Mouse (Mus musculus) lung, postnatal 0 days (tissue): ENCODE measurements around the gene Gm49673. TPM values are rescaled to one million over a fixed set of nuclear protein-coding genes. Genes with fewer than 3 reads are reported as not detected.
"Not testable (repeated sequence)": the region's sequence is repeated elsewhere in the genome, so short reads cannot be mapped to it uniquely, and the experiment has no call there.

Experiments used
- ATAC-seq: fragments of 200-750 bp; cut with Nextera tagmentation; 2 replicates; pipeline ENCODE4 v1.8.0; 2017; ENCODE audit warnings: moderate library complexity
- DNase-seq: peaks from one replicate; pipeline ENCODE4 v3.0.0-alpha.2; 2016; ENCODE audit warnings: low spot score
- H3K27ac ChIP-seq: fragments of 300-500 bp; sonication (generic); 2 replicates; pipeline ENCODE4 v1.5.1; 2014; ENCODE audit warnings: antibody characterized with exemption, mild to moderate bottlenecking, low read length, mixed read lengths
- H3K27me3 ChIP-seq: fragments of 300-500 bp; sonication (generic); replicated peaks from 2 replicates; pipeline ENCODE4 v1.6.1; 2014; ENCODE audit warnings: low read length, mixed read lengths; ENCODE audit not compliant: insufficient read depth
- H3K36me3 ChIP-seq: fragments of 300-500 bp; sonication (generic); 2 replicates; pipeline ENCODE4 v1.6.1; 2014; ENCODE audit warnings: low read length, mixed read lengths; ENCODE audit not compliant: insufficient read depth
- H3K4me1 ChIP-seq: fragments of 300-500 bp; sonication (generic); 2 replicates; pipeline ENCODE4 v1.6.1; 2014; ENCODE audit warnings: antibody characterized with exemption, low read depth, low read length, mixed read lengths; ENCODE audit not compliant: insufficient read depth
- H3K4me2 ChIP-seq: fragments of 300-500 bp; sonication (generic); replicated peaks from 2 replicates; pipeline ENCODE4 v1.6.1; 2014; ENCODE audit warnings: low read depth, mild to moderate bottlenecking, low read length, moderate library complexity, mixed read lengths
- H3K4me3 ChIP-seq: fragments of 300-500 bp; sonication (generic); 2 replicates; pipeline ENCODE4 v1.5.1; 2014; ENCODE audit warnings: low read depth, low read length
- H3K9ac ChIP-seq: fragments of 300-500 bp; sonication (generic); replicated peaks from 2 replicates; pipeline ENCODE4 v1.6.1; 2014; ENCODE audit warnings: low read depth, mild to moderate bottlenecking
- H3K9me3 ChIP-seq: fragments of 300-500 bp; sonication (generic); 2 replicates; pipeline ENCODE4 v1.6.1; 2016; ENCODE audit warnings: low read length, mixed read lengths
- CTCF ChIP-seq: IDR thresholded peaks from 2 replicates; pipeline ENCODE4 v1.5.1; 2016; ENCODE audit warnings: antibody characterized with exemption, mild to moderate bottlenecking
- EP300 ChIP-seq: IDR thresholded peaks from 2 replicates; pipeline ENCODE4 v1.6.1; 2016; ENCODE audit warnings: antibody characterized with exemption, mild to moderate bottlenecking, control low read depth
- WGBS: fragments of 180-500 bp; shearing (Covaris S2); extraction: QIAGEN DNeasy Blood & Tissue Kit; methylation state at CpG from one replicate; pipeline ENCODE4 v1.1.7; 2014; 5-methylcytosine and 5-hydroxymethylcytosine counted together
- polyA plus RNA-seq: library from polyadenylated mRNA; unstranded; fragments of >200 nt; fragmentation: Nextera tagmentation; extraction: Ambion mirVana; gene quantifications from 2 replicates; pipeline ENCODE4 v1.2.1, GENCODE M21; 2015

Gm49673 gene
- polyA plus RNA-seq, 1 experiment from 2014 or later, result 0.13 TPM

GRCm38 (mm10) chr17:8171081-8171480 lies 23.5 kb upstream of the Gm49673 start:
- WGBS, result 34% methylated on average over 4 of the region's 4 CpGs

GRCm38 (mm10) chr17:8170331-8170730 lies 22.7 kb upstream of the Gm49673 start:
- TF ChIP-seq EP300 (no peak), CTCF (no peak)
- no peak overlapping the region for H3K4me3 ChIP-seq

More at GRCm38 (mm10) chr17:8171081-8171480, 23.5 kb upstream of the Gm49673 start:
- no peak overlapping the region for H3K4me3 ChIP-seq
- ATAC-seq (no peak), DNase-seq (no peak)
- no peaks in the 10 kb centered on the region for H3K9me3 ChIP-seq
- no peaks in the 10 kb centered on the region for H3K27me3 ChIP-seq
- no peak for TF ChIP-seq EP300
- TF ChIP-seq CTCF, result no peak
- H3K27ac ChIP-seq, result no peak overlapping the region
- no peak overlapping the region for H3K4me2 ChIP-seq
- no peaks in the 10 kb centered on the region for H3K4me1 ChIP-seq
- H3K36me3 ChIP-seq, result peaks cover 16% of the 10 kb centered on the region
- no peak overlapping the region for H3K9ac ChIP-seq

GRCm38 (mm10) chr17:8167436-8167835 lies 19.8 kb upstream of the Gm49673 start:
- not testable (repeated sequence) for H3K4me1 ChIP-seq, DNase-seq, H3K9ac ChIP-seq, H3K36me3 ChIP-seq, H3K27me3 ChIP-seq, H3K9me3 ChIP-seq, H3K4me2 ChIP-seq, H3K4me3 ChIP-seq, H3K27ac ChIP-seq, ATAC-seq
- WGBS, result 91% methylated on average over 4 of the region's 8 CpGs

More at GRCm38 (mm10) chr17:8170331-8170730, 22.7 kb upstream of the Gm49673 start:
- no peaks in the 10 kb centered on the region for H3K27me3 ChIP-seq
- H3K9me3 ChIP-seq, result no peaks in the 10 kb centered on the region
- ATAC-seq (no peak), DNase-seq (no peak)
- H3K27ac ChIP-seq, result no peak overlapping the region
- H3K4me1 ChIP-seq, result no peaks in the 10 kb centered on the region
- 79% methylated on average over 7 of the region's 7 CpGs for WGBS
- H3K9ac ChIP-seq, result no peak overlapping the region
- H3K36me3 ChIP-seq, result peaks cover 12% of the 10 kb centered on the region
- H3K4me2 ChIP-seq, result no peak overlapping the region

- H3K4me2 ChIP-seq, H3K9me3 ChIP-seq, H3K36me3 ChIP-seq, H3K27ac ChIP-seq, H3K4me1 ChIP-seq, ATAC-seq, H3K9ac ChIP-seq, DNase-seq, H3K27me3 ChIP-seq, H3K4me3 ChIP-seq: not testable (repeated sequence)
- 27% methylated on average over 2 of the region's 3 CpGs for WGBS
Observed at GRCm38 (mm10) chr17:8166454-8166853, 18.9 kb upstream of the Gm49673 start.

- not testable (repeated sequence) for ATAC-seq, H3K9ac ChIP-seq, H3K4me1 ChIP-seq, H3K27me3 ChIP-seq, H3K9me3 ChIP-seq, DNase-seq, H3K27ac ChIP-seq, H3K36me3 ChIP-seq
- WGBS, result under 1% methylated on average over 11 of the region's 11 CpGs
- Histone ChIP-seq H3K4me2 (peak overlapping the region; percentile 37), H3K4me3 (peak overlapping the region; percentile 43)
Observed at GRCm38 (mm10) chr17:8165977-8166376, 18.4 kb upstream of the Gm49673 start.

GRCm38 (mm10) chr17:8165608-8165945 lies 18.0 kb upstream of the Gm49673 start:
- H3K9me3 ChIP-seq, H3K36me3 ChIP-seq, H3K27ac ChIP-seq, ATAC-seq, H3K9ac ChIP-seq, H3K4me1 ChIP-seq, H3K27me3 ChIP-seq, DNase-seq: not testable (repeated sequence)
- WGBS, result under 1% methylated on average over 23 of the region's 42 CpGs
- Histone ChIP-seq H3K4me3 (peak overlapping the region; percentile 43), H3K4me2 (peak overlapping the region; percentile 37)

- ATAC-seq, result peak; percentile 98
- WGBS, result 2% methylated on average over 12 of the region's 55 CpGs
- peak; percentile 22 for DNase-seq
Observed at GRCm38 (mm10) chr17:8164701-8165607, 17.4 kb upstream of the Gm49673 start, which contains the start of gene Fgfr1op. TSS of gene Fgfr1op (plus strand) at chr17:8165501.

More at GRCm38 (mm10) chr17:8164701-8165607, 17.4 kb upstream of the Gm49673 start, which contains the start of gene Fgfr1op:
- not testable (repeated sequence) for H3K27ac ChIP-seq, H3K27me3 ChIP-seq, H3K9me3 ChIP-seq, H3K4me1 ChIP-seq, H3K36me3 ChIP-seq, H3K9ac ChIP-seq
- peak within 1 kb of the TSS; percentile 43 for H3K4me3 ChIP-seq
- peak within 1 kb of the TSS; percentile 37 for H3K4me2 ChIP-seq
